Mouse (Mus musculus) limb, embryonic 14.5 days (tissue): ENCODE measurements around the gene 6430531B16Rik. TPM values are rescaled to one million over a fixed set of nuclear protein-coding genes. Genes with fewer than 3 reads are reported as not detected.

ENCODE experiments used
- ATAC-seq: fragments of 200-750 bp; cut with Nextera tagmentation; 2 replicates; pipeline ENCODE4 v1.8.0; 2017; ENCODE audit warnings: low read depth, moderate number of reproducible peaks, moderate TSS enrichment; ENCODE audit not compliant: low FRiP score
- DNase-seq: peaks from one replicate; pipeline ENCODE4 v3.0.0-alpha.2; 2015; ENCODE audit warnings: low spot score
- H3K27ac ChIP-seq: fragments of 300-500 bp; sonication (generic); replicated peaks from 2 replicates; pipeline ENCODE4 v1.5.1; 2014; ENCODE audit warnings: low read depth, mild to moderate bottlenecking, low read length, moderate library complexity, mixed read lengths
- H3K27me3 ChIP-seq: fragments of 300-500 bp; sonication (generic); 2 replicates; pipeline ENCODE4 v1.6.1; 2014; ENCODE audit warnings: low read length, mixed read lengths; ENCODE audit not compliant: control insufficient read depth, insufficient read depth
- H3K36me3 ChIP-seq: fragments of 300-500 bp; sonication (generic); 2 replicates; pipeline ENCODE4 v1.6.1; 2014; ENCODE audit warnings: mild to moderate bottlenecking, low read length, moderate library complexity, mixed read lengths; ENCODE audit not compliant: control insufficient read depth, insufficient read depth
- H3K4me1 ChIP-seq: fragments of 300-500 bp; sonication (generic); 2 replicates; pipeline ENCODE4 v1.6.1; 2014; ENCODE audit warnings: antibody characterized with exemption, low read length, mixed read lengths; ENCODE audit not compliant: control insufficient read depth, insufficient read depth
- H3K4me2 ChIP-seq: fragments of 300-500 bp; sonication (generic); replicated peaks from 2 replicates; pipeline ENCODE4 v1.6.1; 2014; ENCODE audit warnings: low read depth, mild to moderate bottlenecking, low read length, moderate library complexity; ENCODE audit not compliant: severe bottlenecking
- H3K4me3 ChIP-seq: fragments of 300-500 bp; sonication (generic); replicated peaks from 2 replicates; pipeline ENCODE4 v1.5.1; 2014; ENCODE audit warnings: low read length
- H3K9ac ChIP-seq: fragments of 300-500 bp; sonication (generic); 2 replicates; pipeline ENCODE4 v1.6.1; 2014; ENCODE audit warnings: mild to moderate bottlenecking, low read depth, low read length, moderate library complexity; ENCODE audit not compliant: severe bottlenecking
- H3K9me3 ChIP-seq: fragments of 300-500 bp; sonication (generic); 2 replicates; pipeline ENCODE4 v1.6.1; 2016; ENCODE audit warnings: low read length; ENCODE audit not compliant: control insufficient read depth
- POLR2A ChIP-seq: fragments of 200-500 bp; IDR thresholded peaks from 2 replicates; pipeline ENCODE4 v1.8.0; 2012; ENCODE audit warnings: inconsistent platforms, mild to moderate bottlenecking, moderate library complexity, borderline replicate concordance; ENCODE audit not compliant: insufficient read depth, insufficient read length; ENCODE audit errors: extremely low read depth
- WGBS: fragments of 180-500 bp; shearing (Covaris S2); extraction: QIAGEN DNeasy Blood & Tissue Kit; methylation state at CpG from one replicate; pipeline ENCODE4 v1.1.7; 2014; 5-methylcytosine and 5-hydroxymethylcytosine counted together
- polyA plus RNA-seq, 2 experiments: library from polyadenylated mRNA; depleted of rRNA in 1 of 2; stranded (reverse) in 1 of 2; unstranded in 1 of 2; fragments of >200 nt; fragmentation: Nextera tagmentation in 1 of 2; extraction: Ambion mirVana in 1 of 2; gene quantifications; 2 replicates each; pipeline versions ENCODE4 v1.2.1 to v1.2.3; 2012 to 2014

Gene 6430531B16Rik
- polyA plus RNA-seq, 2 experiments: 0.08 TPM; not detected in 1

- no peaks in the 10 kb centered on the region for H3K27me3 ChIP-seq
- ATAC-seq (no peak), DNase-seq (no peak)
- H3K36me3 ChIP-seq: no peaks in the 10 kb centered on the region
- no peaks in the 10 kb centered on the region for H3K4me1 ChIP-seq
- 55% methylated on average over 3 of the region's 4 CpGs for WGBS
- no peak overlapping the region for H3K27ac ChIP-seq
- no peaks in the 10 kb centered on the region for H3K9me3 ChIP-seq
- H3K4me3 ChIP-seq: no peak overlapping the region
- no peak overlapping the region for H3K9ac ChIP-seq
- no peak overlapping the region for H3K4me2 ChIP-seq
- TF ChIP-seq POLR2A: no peak
These were observed 14.7 kb downstream of the 6430531B16Rik start for GRCm38 (mm10) chr7:139963814-139964213.

GRCm38 (mm10) chr7:139961141-139961540, 17.4 kb downstream of the 6430531B16Rik start:
- Histone ChIP-seq H3K4me2 (no peak overlapping the region), H3K27me3 (no peaks in the 10 kb centered on the region), H3K9me3 (no peaks in the 10 kb centered on the region), H3K9ac (no peak overlapping the region), H3K4me1 (no peaks in the 10 kb centered on the region), H3K27ac (no peak overlapping the region), H3K36me3 (no peaks in the 10 kb centered on the region), H3K4me3 (no peak overlapping the region)
- 85% methylated on average over 10 of the region's 10 CpGs for WGBS
- TF ChIP-seq POLR2A: no peak
- DNase-seq (no peak), ATAC-seq (no peak)

DNA sequence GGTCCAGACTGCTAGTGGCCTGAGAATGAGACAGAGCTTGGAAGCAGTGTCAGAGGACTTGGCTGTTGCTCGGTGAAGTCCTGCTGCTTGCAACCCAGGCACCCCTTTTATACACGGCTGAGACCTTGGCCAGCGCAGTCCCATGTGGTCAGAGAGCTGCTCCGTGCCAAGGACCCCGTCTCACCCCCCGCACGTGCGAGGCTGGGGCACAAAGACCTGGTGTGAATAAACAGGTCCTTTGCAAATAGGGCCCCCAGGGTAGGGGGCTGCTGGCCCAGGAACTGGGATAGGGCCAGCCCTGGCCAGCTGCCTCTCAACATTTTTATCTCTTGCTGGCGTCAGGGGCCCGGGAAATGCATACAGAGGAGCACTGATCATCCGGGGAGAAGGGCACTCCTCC, 20.6 kb downstream of the 6430531B16Rik start:
- Histone ChIP-seq H3K4me3 (no peak overlapping the region), H3K4me2 (no peak overlapping the region), H3K27ac (no peak overlapping the region), H3K9me3 (no peaks in the 10 kb centered on the region), H3K9ac (no peak overlapping the region), H3K36me3 (no peaks in the 10 kb centered on the region), H3K4me1 (no peaks in the 10 kb centered on the region), H3K27me3 (no peaks in the 10 kb centered on the region)
- ATAC-seq (no peak), DNase-seq (no peak)
- WGBS: 30% methylated on average over 11 of the region's 11 CpGs
- no peak for TF ChIP-seq POLR2A

- H3K27ac ChIP-seq: no peak overlapping the region
- no peak for DNase-seq
- no peak for TF ChIP-seq POLR2A
- no peak overlapping the region for H3K9ac ChIP-seq
- H3K9me3 ChIP-seq: no peaks in the 10 kb centered on the region
- H3K4me3 ChIP-seq: no peak overlapping the region
- no peak overlapping the region for H3K4me2 ChIP-seq
- H3K36me3 ChIP-seq: no peaks in the 10 kb centered on the region
- no peaks in the 10 kb centered on the region for H3K4me1 ChIP-seq
- ATAC-seq: no peak
- 46% methylated on average over 11 of the region's 11 CpGs for WGBS
- no peaks in the 10 kb centered on the region for H3K27me3 ChIP-seq
These were observed 21.1 kb downstream of the 6430531B16Rik start for GRCm38 (mm10) chr7:139957437-139957836.

DNA sequence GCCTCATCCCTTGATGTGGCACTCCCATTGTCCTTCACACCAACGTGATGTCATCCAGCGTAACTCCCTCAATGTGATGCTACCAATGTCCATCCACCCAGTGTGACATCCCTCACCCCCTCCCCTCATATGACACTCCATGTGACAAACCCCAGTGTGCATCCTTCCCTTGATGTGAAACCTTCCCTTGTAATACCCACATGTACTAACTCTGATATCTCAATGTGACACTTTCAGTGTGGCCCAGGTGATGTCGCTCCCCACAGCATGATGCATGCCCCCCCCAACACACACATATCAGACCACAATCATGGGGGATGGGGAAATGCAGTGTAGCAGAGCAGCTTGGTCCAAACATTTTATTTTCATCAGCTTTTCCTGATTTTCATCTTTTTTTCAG, 21.9 kb downstream of the 6430531B16Rik start:
- Histone ChIP-seq H3K4me1 (no peaks in the 10 kb centered on the region), H3K27ac (no peak overlapping the region), H3K4me3 (no peak overlapping the region), H3K9ac (no peak overlapping the region), H3K27me3 (peaks cover 5% of the 10 kb centered on the region; the same call in 1 of the 2 replicates), H3K9me3 (no peaks in the 10 kb centered on the region), H3K36me3 (no peaks in the 10 kb centered on the region), H3K4me2 (no peak overlapping the region)
- DNase-seq (no peak), ATAC-seq (no peak)
- no peak for TF ChIP-seq POLR2A
- WGBS: 70% methylated on average over 3 of the region's 3 CpGs

DNA sequence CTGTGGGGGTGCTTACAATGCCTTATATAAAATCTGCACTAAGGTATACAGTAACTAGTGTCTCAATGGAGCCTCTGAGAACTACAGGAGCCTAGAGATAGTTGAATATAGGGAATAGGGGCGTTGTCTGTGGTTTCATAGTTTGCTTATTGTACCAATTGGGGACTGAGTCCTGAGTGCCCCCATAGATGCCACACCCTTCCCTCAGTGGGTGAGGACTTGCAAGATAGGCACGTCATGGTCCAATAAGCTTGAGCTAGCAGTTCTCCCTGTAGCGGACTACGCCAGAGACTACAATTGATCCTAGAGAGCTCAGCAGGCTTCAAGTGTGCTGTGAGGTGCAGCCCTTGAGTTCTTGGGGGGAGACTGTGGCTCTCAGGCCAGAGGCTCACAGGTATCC, 23.1 kb downstream of the 6430531B16Rik start:
- TF ChIP-seq POLR2A: no peak

More for the DNA sequence above, 23.1 kb downstream of the 6430531B16Rik start:
- no peaks in the 10 kb centered on the region for H3K4me1 ChIP-seq
- no peak overlapping the region for H3K4me3 ChIP-seq
- peaks cover 6% of the 10 kb centered on the region; the same call in 1 of the 2 replicates for H3K27me3 ChIP-seq
- ATAC-seq: no peak
- no peak for DNase-seq
- H3K9me3 ChIP-seq: no peaks in the 10 kb centered on the region
- no peaks in the 10 kb centered on the region for H3K36me3 ChIP-seq
- H3K4me2 ChIP-seq: no peak overlapping the region
- no peak overlapping the region for H3K27ac ChIP-seq
- WGBS: 81% methylated on average over 4 of the region's 4 CpGs
- H3K9ac ChIP-seq: no peak overlapping the region
